ENCODE assay signal across 16 mouse cellular contexts in the genomic region with DNA sequence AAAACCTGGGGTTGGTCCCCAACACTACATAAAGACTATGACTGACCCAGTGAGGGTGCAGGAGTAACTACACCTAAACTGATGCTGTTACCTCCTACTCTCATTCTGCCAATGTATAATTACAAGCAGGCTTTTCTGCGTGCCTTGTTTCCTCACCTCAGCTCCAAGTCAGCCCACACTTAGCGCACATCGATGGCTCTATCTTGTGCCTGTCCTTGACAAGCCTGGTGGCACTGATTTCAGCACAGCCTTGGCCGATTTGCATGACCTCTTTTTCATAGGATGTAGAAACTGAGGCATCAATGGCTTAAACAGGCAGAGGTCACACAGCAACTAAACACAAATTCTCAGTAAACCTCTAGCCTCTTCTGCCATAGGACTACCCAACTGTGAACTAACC. TPM values are rescaled to one million over a fixed set of nuclear protein-coding genes. Genes with fewer than 3 reads are reported as not detected.
DNase-seq lines count a peak whose midpoint lies in the region; ATAC-seq and TF ChIP-seq lines count a peak whose summit lies in the region.
"Had no signal": no experiment of that assay in that cellular context is flagged by ENCODE, and none has a peak within 500 bp of the region (broad histone marks: within the 10 kb centered on the region; RNA-seq: fewer than 3 reads in every experiment).

No protein-coding gene starts in this region.

- no peaks in the 10 kb centered on the region for H3K36me3 ChIP-seq in forebrain, embryonic 13.5 days (ENCODE audit: poor library complexity, severe bottlenecking)
- H3K36me3 ChIP-seq in forebrain, embryonic 15.5 days, result no peaks in the 10 kb centered on the region
- no peaks in the 10 kb centered on the region for H3K36me3 ChIP-seq in liver, embryonic 11.5 days (ENCODE audit: control insufficient read depth, insufficient read depth, low read length)
- H3K36me3 ChIP-seq in midbrain, embryonic 16.5 days (ENCODE audit: control insufficient read depth, insufficient read depth, low read length), result no peaks in the 10 kb centered on the region
- H3K36me3 ChIP-seq: embryonic facial prominence, embryonic 12.5 days had no signal

- ATAC-seq in forebrain, embryonic 13.5 days, result no peak
- no peak for ATAC-seq in forebrain, embryonic 15.5 days (replicated peaks)
- ATAC-seq in liver, embryonic 11.5 days (replicated peaks; ENCODE audit: low FRiP score), result no peak
- no peak for ATAC-seq in midbrain, embryonic 16.5 days
- ATAC-seq: Patski had no signal

- H3K4me1 ChIP-seq in forebrain, embryonic 13.5 days, result peaks cover 46% of the 10 kb centered on the region
- peaks cover 45% of the 10 kb centered on the region for H3K4me1 ChIP-seq in forebrain, embryonic 15.5 days
- H3K4me1 ChIP-seq in liver, embryonic 11.5 days (replicated peaks; ENCODE audit: control insufficient read depth, insufficient read depth, low read length), result peaks cover 51% of the 10 kb centered on the region
- H3K4me1 ChIP-seq in bone marrow, adult 2 months (ENCODE audit: control insufficient read depth, insufficient read depth, low read length), result peaks cover 16% of the 10 kb centered on the region
- H3K4me1 ChIP-seq in midbrain, embryonic 16.5 days (ENCODE audit: control insufficient read depth, insufficient read depth, low read length), result peaks cover 42% of the 10 kb centered on the region

- H3K27ac ChIP-seq in forebrain, embryonic 13.5 days, result no peak overlapping the region
- H3K27ac ChIP-seq in forebrain, embryonic 15.5 days (replicated peaks), result no peak overlapping the region
- H3K27ac ChIP-seq in liver, embryonic 11.5 days (ENCODE audit: low read depth, low read length), result no peak overlapping the region
- no peak overlapping the region for H3K27ac ChIP-seq in bone marrow, adult 2 months (ENCODE audit: control insufficient read depth, insufficient read depth, low read depth, low read length, poor library complexity)
- no peak overlapping the region for H3K27ac ChIP-seq in midbrain, embryonic 16.5 days (ENCODE audit: low read length)
- H3K27ac ChIP-seq: embryonic facial prominence, embryonic 12.5 days had no signal

- TF ChIP-seq CTCF in bone marrow, adult 2 months (IDR thresholded peaks at IDR 0.05; ENCODE audit: control insufficient read depth, insufficient read depth, low read length), result no peak

- H3K9me3 ChIP-seq in forebrain, embryonic 13.5 days (replicated peaks), result no peaks in the 10 kb centered on the region
- H3K9me3 ChIP-seq in forebrain, embryonic 15.5 days, result no peaks in the 10 kb centered on the region
- H3K9me3 ChIP-seq in liver, embryonic 11.5 days (ENCODE audit: control insufficient read depth, low read length), result no peaks in the 10 kb centered on the region
- no peaks in the 10 kb centered on the region for H3K9me3 ChIP-seq in midbrain, embryonic 16.5 days (replicated peaks; ENCODE audit: control insufficient read depth, low read length, poor library complexity, severe bottlenecking)
- H3K9me3 ChIP-seq: embryonic facial prominence, embryonic 12.5 days had no signal

- H3K9ac ChIP-seq in forebrain, embryonic 13.5 days, result 0 out of 2 replicates have a peak overlapping the region, but pooled peaks have one; percentile 97
- H3K9ac ChIP-seq in forebrain, embryonic 15.5 days (replicated peaks), result no peak overlapping the region
- no peak overlapping the region; the same call in 1 of the 2 replicates for H3K9ac ChIP-seq in liver, embryonic 11.5 days (ENCODE audit: low read depth, low read length)
- H3K9ac ChIP-seq in midbrain, embryonic 16.5 days (ENCODE audit: low read depth, low read length), result no peak overlapping the region

- no peak overlapping the region for H3K4me3 ChIP-seq in forebrain, embryonic 13.5 days
- no peak overlapping the region for H3K4me3 ChIP-seq in forebrain, embryonic 15.5 days
- H3K4me3 ChIP-seq in liver, embryonic 11.5 days (ENCODE audit: low read depth, low read length), result 0 out of 2 replicates have a peak overlapping the region, but pooled peaks have one; percentile 16
- H3K4me3 ChIP-seq in bone marrow, adult 2 months (replicated peaks; ENCODE audit: control insufficient read depth, low read depth, low read length), result peak overlapping the region; percentile 31
- no peak overlapping the region for H3K4me3 ChIP-seq in midbrain, embryonic 16.5 days (ENCODE audit: low read depth, low read length)
- H3K4me3 ChIP-seq: embryonic facial prominence, embryonic 12.5 days had no signal

- 83% methylated on average over 4 of the region's 4 CpGs for WGBS in forebrain, embryonic 13.5 days
- WGBS in forebrain, embryonic 15.5 days, result 81% methylated on average over 4 of the region's 4 CpGs
- WGBS in liver, embryonic 11.5 days, result 76% methylated on average over 4 of the region's 4 CpGs
- 71% methylated on average over 4 of the region's 4 CpGs for WGBS in bone marrow, adult 2 months
- 85% methylated on average over 4 of the region's 4 CpGs for WGBS in midbrain, embryonic 16.5 days

- no peak for TF ChIP-seq POLR2A in bone marrow, adult 2 months (IDR thresholded peaks at IDR 0.05; ENCODE audit: borderline replicate concordance, control insufficient read depth, low read depth, low read length)

- H3K4me2 ChIP-seq in forebrain, embryonic 13.5 days, result 0 out of 2 replicates have a peak overlapping the region, but pooled peaks have one; percentile 88
- H3K4me2 ChIP-seq in forebrain, embryonic 15.5 days (replicated peaks), result no peak overlapping the region
- peak overlapping the region; percentile 99 for H3K4me2 ChIP-seq in liver, embryonic 11.5 days
- H3K4me2 ChIP-seq in midbrain, embryonic 16.5 days (ENCODE audit: low read length), result peak overlapping the region; percentile 4; the same call in 1 of the 2 replicates

- DNase-seq in liver, embryonic 11.5 days (ENCODE audit: low spot score), result no peak
- no peak for DNase-seq in liver
- no peak for DNase-seq in thymus, adult 18-20 months
- DNase-seq: cerebellum, adult 8-10 months; heart, postnatal 4 days; kidney, adult 9 months; lung, postnatal 14 days; right cerebral cortex, adult 18-20 months; thymus, postnatal 25 days had no signal

- no peaks in the 10 kb centered on the region for H3K27me3 ChIP-seq in forebrain, embryonic 13.5 days
- no peaks in the 10 kb centered on the region for H3K27me3 ChIP-seq in forebrain, embryonic 15.5 days
- H3K27me3 ChIP-seq in liver, embryonic 11.5 days (replicated peaks; ENCODE audit: control insufficient read depth, insufficient read depth, low read length), result no peaks in the 10 kb centered on the region
- H3K27me3 ChIP-seq in midbrain, embryonic 16.5 days (ENCODE audit: control insufficient read depth, insufficient read depth, low read depth, low read length), result no peaks in the 10 kb centered on the region
- H3K27me3 ChIP-seq: embryonic facial prominence, embryonic 12.5 days; Patski had no signal

RNA-seq across cellular contexts. Expression of gene Gm5767, which starts 54.1 kb away (rescaled TPM):
- not detected in 2 replicates for polyA plus RNA-seq in forebrain, embryonic 13.5 days (2015; fragmentation: Nextera tagmentation; extraction: Ambion mirVana)
- not detected in 2 replicates for polyA plus RNA-seq in forebrain, embryonic 15.5 days (2015; fragmentation: Nextera tagmentation; extraction: Ambion mirVana)
- polyA plus RNA-seq in liver, embryonic 11.5 days (2014; fragmentation: Nextera tagmentation; extraction: Ambion mirVana), result not detected in 2 replicates
- not detected in 2 replicates for polyA plus RNA-seq in bone marrow, adult 2 months (2011; ENCODE audit: insufficient read depth, insufficient read length, low replicate concordance, missing spikeins)
- polyA plus RNA-seq in midbrain, embryonic 16.5 days (2015; fragmentation: Nextera tagmentation; extraction: Ambion mirVana), result not detected in 2 replicates
- polyA plus RNA-seq: embryonic facial prominence, embryonic 12.5 days; neural tube, embryonic 11.5 days; Patski had no signal

RNA-seq across cellular contexts. Expression of gene Usp7, which starts 57.4 kb away (rescaled TPM):
- 29.6 and 42.3 TPM in 2 replicates for polyA plus RNA-seq in forebrain, embryonic 13.5 days (2015; fragmentation: Nextera tagmentation; extraction: Ambion mirVana)
- polyA plus RNA-seq in forebrain, embryonic 15.5 days (2015; fragmentation: Nextera tagmentation; extraction: Ambion mirVana), result 31.7 and 38.5 TPM in 2 replicates
- 34.6 and 43.3 TPM in 2 replicates for polyA plus RNA-seq in liver, embryonic 11.5 days (2014; fragmentation: Nextera tagmentation; extraction: Ambion mirVana)
- polyA plus RNA-seq in bone marrow, adult 2 months (2011; ENCODE audit: insufficient read depth, insufficient read length, low replicate concordance, missing spikeins), result 136 TPM in 2 replicates
- polyA plus RNA-seq in midbrain, embryonic 16.5 days (2015; fragmentation: Nextera tagmentation; extraction: Ambion mirVana), result 26.5 and 31.2 TPM in 2 replicates

Comparison
In these comparisons a context has a peak if more than half of its experiments do, and no peak if none do; other contexts are left out.
1. H3K4me3 ChIP-seq: peak in liver, embryonic 11.5 days (single experiment) and bone marrow, adult 2 months (single experiment); none in forebrain, embryonic 13.5 days (single experiment), forebrain, embryonic 15.5 days (single experiment) and midbrain, embryonic 16.5 days (single experiment).